Mouse (Mus musculus) myocyte (in vitro differentiated cells): ENCODE results near the gene Slc18a2.

Experiments used
- MAX ChIP-seq: IDR thresholded peaks from one replicate; pipeline ENCODE4 v1.6.1; 2011; ENCODE audit warnings: low read depth, mild to moderate bottlenecking, control low read depth
- MYOD1 ChIP-seq, 3 experiments: IDR thresholded peaks; one replicate each; pipeline ENCODE4 v1.6.1; 2011; ENCODE audit warnings: control low read depth in 2 of 3, low read depth in 2 of 3, mild to moderate bottlenecking in 2 of 3, moderate library complexity in 1 of 3; ENCODE audit not compliant: insufficient read length in 2 of 3, control insufficient read depth in 1 of 3
- POLR2A ChIP-seq: IDR thresholded peaks from one replicate; pipeline ENCODE4 v1.6.1; 2011; ENCODE audit warnings: low read depth, mild to moderate bottlenecking, control low read depth, moderate library complexity; ENCODE audit not compliant: insufficient read length
- POLR2AphosphoS2 ChIP-seq: IDR thresholded peaks from one replicate; pipeline ENCODE4 v1.6.1; 2011; ENCODE audit warnings: low read depth, control low read depth; ENCODE audit not compliant: insufficient read length
- TCF12 ChIP-seq: IDR thresholded peaks from one replicate; pipeline ENCODE4 v1.6.1; 2011; ENCODE audit warnings: mild to moderate bottlenecking, control low read depth; ENCODE audit not compliant: poor library complexity, insufficient read depth, severe bottlenecking

DNA sequence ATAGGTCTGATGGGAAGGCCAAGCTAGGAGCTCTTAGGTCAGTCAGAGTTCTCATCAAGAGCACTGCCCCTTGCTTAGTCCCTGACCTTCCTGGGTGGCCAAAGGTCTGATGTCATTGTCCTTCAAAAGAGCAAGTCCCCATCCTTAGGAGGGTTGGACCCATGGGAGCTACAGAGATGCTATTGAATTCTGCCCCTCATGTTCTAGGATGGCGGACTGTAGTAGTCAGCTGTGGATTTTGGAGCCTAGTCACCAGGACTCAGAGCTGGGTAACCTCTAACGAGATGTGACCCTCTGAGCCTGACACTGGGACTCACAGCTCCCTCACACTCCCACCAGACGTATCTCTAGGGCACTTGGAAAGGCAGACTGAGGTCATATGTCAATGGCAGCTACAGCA lies 32.3 kb upstream of the Slc18a2 start:
- TF ChIP-seq POLR2A (no peak), MAX (no peak), TCF12 (no peak), POLR2AphosphoS2 (no peak), MYOD1 (IDR thresholded peaks at IDR 0.05; ENCODE audit: control insufficient read depth in 1 of 3, insufficient read length in 2 of 3, low read depth in 2 of 3) (no peak)
